Mouse (Mus musculus) cerebellum, adult 8-10 months (tissue): ENCODE measurements around the gene Zfp512b.

Source experiments
- DNase-seq: peaks from one replicate; pipeline ENCODE4 v3.0.0; 2022

Zfp512b gene

GRCm38 (mm10) chr2:181589011-181589731 lies 3.4 kb downstream of the Zfp512b start:
- DNase-seq = no peak

DNA sequence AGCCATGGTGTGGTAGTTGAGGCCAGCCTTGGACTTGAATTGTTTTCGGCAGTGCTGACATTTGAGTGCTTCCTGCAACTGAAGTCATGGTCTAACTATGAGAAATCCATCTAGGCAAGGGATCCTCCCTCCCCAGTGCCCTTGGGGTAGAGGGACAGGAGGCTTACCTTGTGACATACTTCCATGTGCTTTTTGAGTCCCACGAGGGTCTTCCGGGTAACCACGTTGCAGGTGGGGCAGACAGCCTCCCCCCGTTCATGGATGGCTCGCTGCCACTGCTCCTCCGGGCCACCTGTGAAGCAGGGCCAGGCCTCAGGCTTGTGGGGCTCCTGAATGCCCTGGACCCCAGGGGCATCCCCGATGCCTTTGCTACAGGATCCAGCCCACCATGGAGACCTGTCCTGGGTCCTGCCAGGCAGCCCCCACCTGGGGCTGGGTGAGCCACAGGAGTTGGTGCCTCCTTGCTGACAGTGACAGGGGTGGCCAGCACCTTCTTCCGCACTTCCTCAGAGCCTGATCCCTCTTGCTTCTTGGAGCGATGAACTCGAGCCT lies 4.3 kb downstream of the Zfp512b start:
- no peak for DNase-seq

- no peak for DNase-seq
Measured at GRCm38 (mm10) chr2:181587796-181588195, 4.8 kb downstream of the Zfp512b start.

DNA sequence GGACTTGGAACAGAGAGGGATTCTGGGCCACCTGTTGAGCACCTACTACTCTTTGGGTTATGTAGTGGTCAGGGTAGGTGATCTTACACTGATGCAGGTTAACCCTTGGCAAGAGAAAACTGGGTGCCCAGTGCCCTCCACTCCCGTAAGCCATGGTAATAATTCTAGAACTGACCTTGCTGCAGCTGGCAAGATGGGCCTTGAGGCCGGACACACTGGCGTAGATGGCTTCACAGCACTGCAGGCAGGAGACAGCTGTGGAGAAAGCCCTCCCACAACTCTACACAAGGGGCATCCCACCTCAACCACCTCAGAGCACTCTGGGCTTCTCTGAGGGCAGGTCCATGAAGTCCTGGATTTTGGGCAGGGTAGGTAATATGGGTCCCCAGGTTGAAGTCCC lies 6.5 kb downstream of the Zfp512b start:
- no peak for DNase-seq

GRCm38 (mm10) chr2:181585506-181585905 lies 7.1 kb downstream of the Zfp512b start:
- DNase-seq = no peak

DNA sequence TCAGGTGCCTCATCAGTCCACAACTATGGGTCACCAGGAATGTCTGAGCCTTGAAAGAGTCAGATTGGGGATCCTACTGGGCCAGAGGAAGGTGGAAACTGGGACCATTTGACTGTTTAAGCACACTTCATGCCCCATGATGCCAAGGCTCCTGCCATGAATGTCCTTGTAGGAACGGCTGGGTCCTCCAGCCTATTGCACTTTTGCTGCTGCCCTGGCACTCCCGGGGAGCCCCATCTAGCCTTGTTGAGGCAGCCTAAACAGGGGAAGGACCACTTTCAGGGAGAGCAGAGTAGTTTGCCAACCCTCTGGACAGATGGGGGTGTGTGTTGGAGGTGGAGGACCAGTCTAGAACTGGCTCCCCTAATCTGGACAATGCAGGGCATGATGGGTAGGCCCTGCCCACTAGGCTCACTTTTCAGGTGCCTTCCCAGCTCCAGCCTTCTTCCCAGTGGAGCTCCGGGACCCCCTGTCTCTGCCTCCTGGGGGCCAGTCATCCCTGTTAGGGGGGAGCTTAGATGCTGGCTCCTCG lies 8.1 kb downstream of the Zfp512b start, which contains the start of gene Uckl1:
Uckl1 (minus strand) TSS at position 482 of the 532 bp plus-strand sequence.
- DNase-seq = no peak

DNA sequence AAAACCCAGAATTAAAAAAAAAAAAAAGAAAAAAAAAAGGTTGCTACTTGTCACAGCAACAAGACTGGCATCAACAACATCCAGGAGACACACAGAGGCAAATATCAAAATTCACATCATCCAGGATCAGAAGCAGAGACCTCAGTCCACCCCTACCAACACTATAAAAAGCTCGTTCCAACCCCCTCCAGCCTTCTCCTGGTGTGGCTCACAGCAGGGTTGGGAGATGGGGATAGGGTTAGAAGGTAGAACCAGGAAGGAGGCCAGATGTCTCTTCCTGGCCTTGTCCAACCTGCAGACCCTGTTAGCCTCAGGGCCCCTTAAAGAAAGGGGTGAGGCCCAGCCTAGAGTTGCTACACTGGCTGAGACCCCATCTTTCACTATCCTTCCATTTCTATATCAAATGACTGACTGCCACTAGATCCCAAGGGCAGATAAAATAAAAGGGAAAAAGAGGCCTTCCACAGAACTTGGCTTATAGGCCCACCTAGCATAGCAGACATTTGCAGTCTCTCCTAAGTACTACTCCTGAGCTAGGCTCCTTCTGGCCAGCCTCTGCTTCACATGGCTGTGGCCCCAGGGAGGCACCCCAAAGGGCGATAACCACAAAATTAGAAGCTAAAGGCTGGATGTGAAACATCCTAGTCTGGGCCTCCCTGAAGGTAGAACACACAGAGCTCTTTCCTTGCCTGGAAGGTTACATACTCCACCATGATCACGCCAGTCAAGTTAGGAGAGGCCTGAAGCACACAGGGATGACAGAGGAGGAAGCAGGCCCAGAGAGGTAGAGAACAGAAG lies 8.9 kb downstream of the Zfp512b start:
- DNase-seq = peak; percentile 1

DNA sequence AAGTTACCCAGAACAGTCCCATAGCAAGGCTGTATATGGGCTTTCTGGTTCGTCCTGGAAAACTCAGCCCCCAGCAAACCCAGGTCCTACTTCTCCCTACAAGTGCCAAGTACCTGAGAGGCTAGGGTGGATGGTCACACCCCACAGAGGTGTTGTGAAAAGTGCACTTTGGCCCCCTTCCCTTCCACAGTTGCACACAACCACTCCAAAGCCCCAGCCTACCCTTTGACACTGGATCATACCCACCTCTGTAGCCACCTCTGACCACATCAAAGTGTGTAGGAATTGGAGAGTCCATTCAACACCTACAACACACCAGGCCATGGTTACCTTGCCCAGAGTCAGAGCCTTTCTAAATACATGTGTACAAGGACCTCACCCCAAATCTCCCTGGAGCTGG lies 9.7 kb downstream of the Zfp512b start:
- peak; percentile 22 for DNase-seq

- DNase-seq = peak; percentile 21
Measured at GRCm38 (mm10) chr2:181582358-181582757, 10.2 kb downstream of the Zfp512b start.

GRCm38 (mm10) chr2:181581402-181582120 lies 11.0 kb downstream of the Zfp512b start:
- DNase-seq = peak; percentile 84

DNA sequence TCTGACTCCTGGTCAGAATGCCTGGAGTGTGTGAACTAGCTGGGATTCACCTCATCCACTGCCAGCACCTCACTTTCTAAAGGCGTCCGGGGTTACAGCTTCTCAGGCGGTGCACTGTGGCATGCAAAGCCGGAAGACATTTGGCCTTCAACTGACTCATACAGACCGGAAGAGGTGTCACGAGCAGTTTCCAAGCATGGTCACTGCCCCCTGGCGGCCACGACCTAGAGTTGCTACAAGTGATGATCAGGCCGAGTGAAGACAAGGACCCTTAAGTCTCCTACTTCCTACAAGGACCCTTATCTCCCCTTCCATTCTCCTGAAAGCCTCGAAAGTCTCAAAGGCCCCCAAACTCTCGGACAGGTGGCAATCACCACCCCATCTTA lies 11.6 kb downstream of the Zfp512b start:
- no peak for DNase-seq

- DNase-seq = peak; percentile 23
Measured at GRCm38 (mm10) chr2:181580131-181580772, 12.4 kb downstream of the Zfp512b start.

DNA sequence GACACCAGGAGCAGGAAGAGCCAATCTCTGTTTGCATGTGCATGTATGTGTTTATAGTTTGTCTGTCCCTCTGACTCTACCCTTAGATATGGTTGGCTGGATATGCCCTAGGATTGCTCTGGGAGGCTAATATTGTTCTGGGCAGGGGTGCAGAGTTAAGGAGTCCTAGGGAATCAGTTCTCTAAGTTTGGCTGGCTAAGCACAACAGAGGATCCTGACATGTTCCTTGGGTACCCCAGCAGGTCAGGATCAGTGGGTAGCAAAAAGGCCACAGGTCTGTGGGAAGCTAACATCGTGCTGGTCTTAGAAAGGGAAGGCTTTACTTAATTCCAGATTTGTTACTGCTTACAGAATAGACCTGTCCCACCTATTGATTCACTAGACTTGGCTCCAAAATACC lies 12.9 kb downstream of the Zfp512b start:
- DNase-seq = no peak

- DNase-seq = peak; percentile 21
Measured at GRCm38 (mm10) chr2:181578790-181579618, 13.6 kb downstream of the Zfp512b start.

DNA sequence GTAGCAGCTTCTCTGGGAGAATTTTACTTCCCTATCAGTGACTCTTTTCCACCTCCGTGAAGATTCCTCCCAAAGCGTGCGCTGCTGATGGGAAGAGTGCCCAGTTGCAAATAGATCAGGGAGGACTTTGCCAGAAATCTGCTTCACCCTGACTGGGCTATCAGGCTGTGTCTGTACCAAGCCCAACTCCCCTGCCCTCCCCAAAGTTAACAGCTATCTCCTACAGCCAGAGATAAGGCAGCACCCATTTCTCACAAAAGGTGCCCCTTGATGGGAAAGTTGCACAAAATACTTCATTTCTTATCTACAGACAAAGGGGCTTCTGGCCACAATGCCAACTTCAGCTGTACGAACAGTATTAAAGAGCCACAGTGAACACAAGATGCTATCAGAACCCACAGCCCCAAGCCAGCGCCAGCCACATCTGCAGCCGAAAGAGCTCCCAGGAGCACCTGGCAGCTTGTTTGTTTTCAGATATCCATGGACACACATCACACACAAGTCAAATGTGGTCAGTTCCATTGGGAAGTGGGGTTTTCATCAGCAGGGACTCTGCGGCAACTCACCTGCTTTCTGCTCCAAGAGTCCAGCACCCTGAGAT lies 14.5 kb downstream of the Zfp512b start:
- DNase-seq = peak; percentile 58

DNA sequence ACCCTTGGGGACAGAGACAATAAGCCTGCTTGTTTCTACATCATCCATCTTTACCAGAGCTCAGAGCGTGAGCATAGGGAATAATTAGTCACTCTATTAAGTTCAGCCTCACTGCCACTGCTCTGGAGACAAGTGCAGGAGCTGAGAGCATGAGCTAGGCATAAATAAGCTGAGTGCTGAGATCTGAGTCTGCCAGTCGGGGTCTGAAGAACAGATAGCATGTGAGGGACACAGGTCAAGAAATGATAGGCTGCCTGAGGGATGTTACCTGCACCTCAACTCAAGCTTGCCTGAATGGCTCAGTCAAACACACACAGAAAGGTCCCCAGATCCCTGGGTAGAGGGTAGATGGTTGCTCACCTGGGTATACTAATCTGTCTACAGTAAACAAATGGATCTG lies 15.5 kb downstream of the Zfp512b start:
- DNase-seq = no peak

GRCm38 (mm10) chr2:181576613-181577012 lies 16.0 kb downstream of the Zfp512b start:
- DNase-seq = no peak

DNA sequence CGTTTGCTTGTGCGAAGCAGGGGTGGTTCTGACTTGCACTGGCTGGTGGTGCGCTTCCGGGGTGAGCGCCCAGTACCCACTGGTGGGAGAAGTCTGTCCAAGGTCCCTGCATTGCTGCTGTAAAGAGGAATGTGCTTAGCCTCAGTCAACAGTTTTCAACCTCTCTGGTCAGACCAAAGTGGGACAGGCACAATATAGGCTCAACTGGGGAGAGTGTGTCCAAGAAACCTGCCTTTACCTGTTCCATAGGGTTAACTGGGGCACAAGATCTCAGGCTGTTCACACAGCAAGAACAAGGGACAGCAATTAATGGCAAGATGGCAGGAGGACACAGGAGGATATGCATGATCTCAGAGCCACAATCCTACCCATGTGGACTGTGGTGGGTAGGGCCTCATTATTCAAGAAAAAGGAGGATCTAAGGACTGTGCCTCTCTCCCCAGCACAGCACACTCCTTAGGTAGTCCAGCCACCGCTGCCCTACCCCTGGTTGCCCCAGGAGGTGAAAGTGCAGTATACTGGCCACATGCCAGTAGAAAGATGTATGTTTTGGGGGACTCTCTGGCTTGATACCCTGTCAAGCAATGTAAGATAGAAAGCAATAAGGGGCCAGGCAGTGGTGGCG lies 17.6 kb downstream of the Zfp512b start:
- DNase-seq = no peak

DNA sequence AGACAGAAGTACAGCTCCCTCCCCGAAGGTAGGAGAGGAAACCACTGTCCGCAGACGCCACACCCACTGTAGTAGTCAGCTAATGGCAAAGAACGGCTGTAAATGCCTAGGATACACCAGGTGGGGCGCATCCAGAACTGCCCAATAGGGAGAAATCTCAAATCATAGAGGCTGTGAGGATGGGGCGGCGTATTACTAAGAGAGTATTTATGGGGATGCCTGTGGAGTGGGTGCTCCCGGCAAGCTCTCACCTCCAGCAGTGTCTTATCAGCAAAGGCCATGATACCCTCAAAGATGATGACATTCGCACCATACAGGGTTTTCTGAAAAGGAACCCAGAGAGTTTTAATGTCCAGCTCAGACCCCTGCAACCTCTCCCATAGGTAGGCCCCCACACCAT lies 18.6 kb downstream of the Zfp512b start:
- no peak for DNase-seq
